Mouse (Mus musculus) liver, adult 2 months (tissue): ENCODE measurements around the gene Moap1. TPM values are rescaled to one million over a fixed set of nuclear protein-coding genes. Genes with fewer than 3 reads are reported as not detected.

Experiments
- DNase-seq: peaks from one replicate; pipeline ENCODE4 v3.0.0-alpha.2; 2011; ENCODE audit warnings: low read depth, low spot score; ENCODE audit errors: extremely low read depth
- H3K27ac ChIP-seq: fragments of 200-500 bp; replicated peaks from 2 replicates; pipeline ENCODE4 v1.5.1; 2012; ENCODE audit warnings: low read depth, mild to moderate bottlenecking, control low read depth, inconsistent platforms, low read length; ENCODE audit not compliant: insufficient read depth
- H3K27me3 ChIP-seq: fragments of 200-500 bp; 2 replicates; pipeline ENCODE4 v1.6.1; 2012; ENCODE audit warnings: mild to moderate bottlenecking, moderate library complexity, low read length, inconsistent platforms; ENCODE audit not compliant: control insufficient read depth, insufficient read depth
- H3K36me3 ChIP-seq: fragments of 200-500 bp; 2 replicates; pipeline ENCODE4 v1.6.1; 2012; ENCODE audit warnings: low read length, inconsistent platforms; ENCODE audit not compliant: control insufficient read depth, insufficient read depth
- H3K4me1 ChIP-seq: fragments of 200-500 bp; 2 replicates; pipeline ENCODE4 v1.6.1; 2011; ENCODE audit warnings: low read length; ENCODE audit not compliant: control insufficient read depth, insufficient read depth
- H3K4me3 ChIP-seq: fragments of 200-500 bp; 2 replicates; pipeline ENCODE4 v1.5.1; 2011; ENCODE audit warnings: low read depth, mild to moderate bottlenecking, control low read depth, low read length, moderate library complexity; ENCODE audit not compliant: insufficient read depth
- H3K79me2 ChIP-seq: fragments of 200-500 bp; 2 replicates; pipeline ENCODE4 v1.6.1; 2012; ENCODE audit warnings: inconsistent platforms, mild to moderate bottlenecking, low read length, moderate library complexity; ENCODE audit not compliant: control insufficient read depth, insufficient read depth
- H3K9ac ChIP-seq: fragments of 200-500 bp; 2 replicates; pipeline ENCODE4 v1.6.1; 2012; ENCODE audit warnings: low read depth, mild to moderate bottlenecking, control low read depth, inconsistent platforms, low read length
- CTCF ChIP-seq: fragments of 200-500 bp; IDR thresholded peaks from 2 replicates; pipeline ENCODE4 v1.5.1; 2011; ENCODE audit warnings: low read depth, low read length, control low read depth
- POLR2A ChIP-seq: fragments of 200-500 bp; IDR thresholded peaks from 2 replicates; pipeline ENCODE4 v1.6.1; 2011; ENCODE audit warnings: low read length, control low read depth; ENCODE audit not compliant: insufficient read depth; ENCODE audit errors: extremely low read depth
- WGBS: fragments of 180-500 bp; shearing (Covaris S2); methylation state at CpG from one replicate; pipeline ENCODE4 v1.1.7; 2018; 5-methylcytosine and 5-hydroxymethylcytosine counted together
- polyA plus RNA-seq: library from polyadenylated mRNA; depleted of rRNA; stranded (reverse); fragments of >200 nt; gene quantifications from 2 replicates; pipeline ENCODE4 v1.2.3, GENCODE M21; 2012
- total RNA-seq: library from RNA; depleted of rRNA; stranded (reverse); fragments of >200 nt; gene quantifications from 2 replicates; pipeline ENCODE4 v1.2.3, GENCODE M21; 2014

Moap1 gene
- total and polyA plus RNA-seq, 2 experiments, result 0.15 to 1.0 TPM

- Histone ChIP-seq H3K36me3 (no peaks in the 10 kb centered on the region), H3K4me3 (peak overlapping the region; percentile 74), H3K27ac (peak overlapping the region; percentile 36), H3K79me2 (peaks cover 17% of the 10 kb centered on the region; the same call in 1 of the 2 replicates), H3K4me1 (peaks cover 10% of the 10 kb centered on the region), H3K27me3 (no peaks in the 10 kb centered on the region), H3K9ac (peak overlapping the region; percentile 79)
- no peak for DNase-seq
- TF ChIP-seq CTCF (no peak), POLR2A (no peak)
- 21% methylated on average over 17 of the region's 17 CpGs for WGBS
Measured at GRCm38 (mm10) chr12:102703921-102704408, 39.5 kb downstream of the Moap1 start.

- 76% methylated on average over 6 of the region's 6 CpGs for WGBS
- Histone ChIP-seq H3K27me3 (no peaks in the 10 kb centered on the region), H3K4me3 (peak overlapping the region; percentile 31; the same call in 1 of the 2 replicates), H3K79me2 (peaks cover 22% of the 10 kb centered on the region; the same call in 1 of the 2 replicates), H3K36me3 (no peaks in the 10 kb centered on the region), H3K9ac (no peak overlapping the region), H3K27ac (no peak overlapping the region), H3K4me1 (peaks cover 10% of the 10 kb centered on the region)
- DNase-seq, result no peak
- TF ChIP-seq CTCF (no peak), POLR2A (no peak)
Measured at GRCm38 (mm10) chr12:102703441-102703840, 40.0 kb downstream of the Moap1 start.

- TF ChIP-seq CTCF, result peak; percentile 20; the same call in 1 of the 2 replicates
- TF ChIP-seq POLR2A, result no peak
- H3K27me3 ChIP-seq, result no peaks in the 10 kb centered on the region
- H3K79me2 ChIP-seq, result peaks cover 25% of the 10 kb centered on the region; the same call in 1 of the 2 replicates
- H3K27ac ChIP-seq, result no peak overlapping the region
- peaks cover 10% of the 10 kb centered on the region for H3K4me1 ChIP-seq
- H3K36me3 ChIP-seq, result no peaks in the 10 kb centered on the region
- H3K4me3 ChIP-seq, result peak overlapping the region; percentile 20; the same call in 1 of the 2 replicates
- 17% methylated on average over 4 of the region's 4 CpGs for WGBS
- DNase-seq, result no peak
- H3K9ac ChIP-seq, result no peak overlapping the region
Measured at GRCm38 (mm10) chr12:102703111-102703412, 40.4 kb downstream of the Moap1 start.

- H3K36me3 ChIP-seq, result no peaks in the 10 kb centered on the region
- H3K9ac ChIP-seq, result no peak overlapping the region; the same call in 1 of the 2 replicates
- H3K27ac ChIP-seq, result 0 out of 2 replicates have a peak overlapping the region, but pooled peaks have one; percentile 7
- peak overlapping the region; percentile 20 for H3K4me3 ChIP-seq
- H3K79me2 ChIP-seq, result peaks cover 30% of the 10 kb centered on the region; the same call in 1 of the 2 replicates
- DNase-seq, result peak; percentile 63
- H3K4me1 ChIP-seq, result peaks cover 10% of the 10 kb centered on the region
- 18% methylated on average over 15 of the region's 15 CpGs for WGBS
- no peaks in the 10 kb centered on the region for H3K27me3 ChIP-seq
- TF ChIP-seq POLR2A (no peak), CTCF (peak; percentile 25; the same call in 1 of the 2 replicates)
Measured at GRCm38 (mm10) chr12:102702356-102703110, 40.9 kb downstream of the Moap1 start.

GRCm38 (mm10) chr12:102701691-102702207, 41.7 kb downstream of the Moap1 start:
- DNase-seq, result no peak
- peaks cover 32% of the 10 kb centered on the region; the same call in 1 of the 2 replicates for H3K79me2 ChIP-seq
- H3K9ac ChIP-seq, result no peak overlapping the region
- H3K4me1 ChIP-seq, result peaks cover 10% of the 10 kb centered on the region
- H3K36me3 ChIP-seq, result no peaks in the 10 kb centered on the region
- no peak for TF ChIP-seq POLR2A
- no peak for TF ChIP-seq CTCF
- no peak overlapping the region for H3K27ac ChIP-seq
- H3K27me3 ChIP-seq, result no peaks in the 10 kb centered on the region
- WGBS, result 90% methylated on average over 5 of the region's 5 CpGs
- no peak overlapping the region for H3K4me3 ChIP-seq

- no peak for TF ChIP-seq CTCF
- TF ChIP-seq POLR2A, result no peak
- Histone ChIP-seq H3K36me3 (no peaks in the 10 kb centered on the region), H3K4me1 (peaks cover 13% of the 10 kb centered on the region), H3K79me2 (peaks cover 39% of the 10 kb centered on the region; the same call in 1 of the 2 replicates), H3K4me3 (no peak overlapping the region), H3K27ac (no peak overlapping the region), H3K27me3 (no peaks in the 10 kb centered on the region), H3K9ac (no peak overlapping the region)
- WGBS, result 70% methylated on average over 12 of the region's 12 CpGs
- DNase-seq, result no peak
Measured at GRCm38 (mm10) chr12:102700453-102700852, 43.0 kb downstream of the Moap1 start.
